Mouse (Mus musculus) heart, postnatal 0 days (tissue): ENCODE data around the gene Ntm. TPM values are rescaled to one million over a fixed set of nuclear protein-coding genes. Genes with fewer than 3 reads are reported as not detected.

ENCODE experiments used
- ATAC-seq: fragments of 200-750 bp; cut with Nextera tagmentation; 2 replicates; pipeline ENCODE4 v1.8.0; 2017; ENCODE audit warnings: low read depth, moderate number of reproducible peaks, moderate library complexity; ENCODE audit not compliant: insufficient read depth
- DNase-seq: peaks from one replicate; pipeline ENCODE4 v3.0.0-alpha.2; 2016; ENCODE audit warnings: low spot score
- H3K27ac ChIP-seq: fragments of 300-500 bp; sonication (generic); 2 replicates; pipeline ENCODE4 v1.5.1; 2014; ENCODE audit warnings: low read depth, mild to moderate bottlenecking
- H3K27me3 ChIP-seq: fragments of 300-500 bp; sonication (generic); 2 replicates; pipeline ENCODE4 v1.6.1; 2014; ENCODE audit warnings: low read length, mixed read lengths; ENCODE audit not compliant: control insufficient read depth, insufficient read depth
- H3K36me3 ChIP-seq: fragments of 300-500 bp; sonication (generic); replicated peaks from 2 replicates; pipeline ENCODE4 v1.6.1; 2014; ENCODE audit warnings: low read length, mixed read lengths; ENCODE audit not compliant: control insufficient read depth, insufficient read depth
- H3K4me1 ChIP-seq: fragments of 300-500 bp; sonication (generic); 2 replicates; pipeline ENCODE4 v1.6.1; 2014; ENCODE audit warnings: antibody characterized with exemption; ENCODE audit not compliant: control insufficient read depth, insufficient read depth
- H3K4me2 ChIP-seq: fragments of 300-500 bp; sonication (generic); 2 replicates; pipeline ENCODE4 v1.6.1; 2014; ENCODE audit warnings: low read depth, mild to moderate bottlenecking, low read length, moderate library complexity
- H3K4me3 ChIP-seq: fragments of 300-500 bp; sonication (generic); 2 replicates; pipeline ENCODE4 v1.5.1; 2014; ENCODE audit warnings: low read depth, low read length
- H3K9ac ChIP-seq: fragments of 300-500 bp; sonication (generic); replicated peaks from 2 replicates; pipeline ENCODE4 v1.6.1; 2014; ENCODE audit warnings: low read depth, low read length, mixed read lengths
- H3K9me3 ChIP-seq: fragments of 300-500 bp; sonication (generic); replicated peaks from 2 replicates; pipeline ENCODE4 v1.6.1; 2016; ENCODE audit warnings: low read length; ENCODE audit not compliant: control insufficient read depth
- CTCF ChIP-seq: IDR thresholded peaks from 2 replicates; pipeline ENCODE4 v1.5.1; 2016; ENCODE audit warnings: antibody characterized with exemption, control low read depth, low read depth
- EP300 ChIP-seq: IDR thresholded peaks from 2 replicates; pipeline ENCODE4 v1.6.1; 2016; ENCODE audit warnings: antibody characterized with exemption, low read depth
- WGBS: fragments of 180-500 bp; shearing (Covaris S2); extraction: QIAGEN DNeasy Blood & Tissue Kit; methylation state at CpG from one replicate; pipeline ENCODE4 v1.1.7; 2014; 5-methylcytosine and 5-hydroxymethylcytosine counted together
- polyA plus RNA-seq: library from polyadenylated mRNA; unstranded; fragments of >200 nt; fragmentation: Nextera tagmentation; extraction: Ambion mirVana; gene quantifications from 2 replicates; pipeline ENCODE4 v1.2.1, GENCODE M21; 2015
- total RNA-seq: library from RNA; depleted of rRNA; stranded (reverse); fragments of >200 nt; gene quantifications from 2 replicates; pipeline ENCODE4 v1.2.3, GENCODE M21; 2014; ENCODE audit warnings: low replicate concordance

The Ntm gene
- total and polyA plus RNA-seq, 2 experiments from 2014 or later = 7.1 to 8.8 TPM

- Histone ChIP-seq H3K36me3 (no peaks in the 10 kb centered on the region), H3K4me1 (no peaks in the 10 kb centered on the region), H3K9me3 (no peaks in the 10 kb centered on the region), H3K27me3 (no peaks in the 10 kb centered on the region), H3K4me3 (no peak overlapping the region), H3K4me2 (no peak overlapping the region), H3K9ac (no peak overlapping the region), H3K27ac (no peak overlapping the region)
- ATAC-seq (no peak), DNase-seq (no peak)
- no peak for TF ChIP-seq CTCF
- TF ChIP-seq EP300 = no peak
- 83% methylated on average over 6 of the region's 6 CpGs for WGBS
Observed at GRCm38 (mm10) chr9:29534773-29535172, 428.2 kb downstream of the Ntm start.

- no peak overlapping the region for H3K27ac ChIP-seq
- H3K4me1 ChIP-seq = no peaks in the 10 kb centered on the region
- H3K4me3 ChIP-seq = no peak overlapping the region
- 72% methylated on average over 7 of the region's 7 CpGs for WGBS
- no peak overlapping the region for H3K9ac ChIP-seq
- H3K27me3 ChIP-seq = no peaks in the 10 kb centered on the region
- no peak for ATAC-seq
- H3K9me3 ChIP-seq = no peaks in the 10 kb centered on the region
- no peak for DNase-seq
- TF ChIP-seq EP300 = no peak
- no peak for TF ChIP-seq CTCF
- no peak overlapping the region for H3K4me2 ChIP-seq
- H3K36me3 ChIP-seq = no peaks in the 10 kb centered on the region
Observed at GRCm38 (mm10) chr9:29534304-29534703, 428.6 kb downstream of the Ntm start.

GRCm38 (mm10) chr9:29533556-29533955 is 429.4 kb downstream of the Ntm start:
- 22% methylated on average over 1 of the region's 1 CpGs for WGBS
- H3K9ac ChIP-seq = no peak overlapping the region
- DNase-seq (no peak), ATAC-seq (no peak)
- H3K4me2 ChIP-seq = no peak overlapping the region
- no peaks in the 10 kb centered on the region for H3K36me3 ChIP-seq
- H3K27me3 ChIP-seq = no peaks in the 10 kb centered on the region
- H3K27ac ChIP-seq = no peak overlapping the region
- TF ChIP-seq CTCF (no peak), EP300 (no peak)
- H3K9me3 ChIP-seq = no peaks in the 10 kb centered on the region
- no peaks in the 10 kb centered on the region for H3K4me1 ChIP-seq
- no peak overlapping the region for H3K4me3 ChIP-seq

- TF ChIP-seq CTCF = no peak
- no peak for TF ChIP-seq EP300
- no peaks in the 10 kb centered on the region for H3K4me1 ChIP-seq
- H3K36me3 ChIP-seq = no peaks in the 10 kb centered on the region
- H3K27ac ChIP-seq = no peak overlapping the region
- H3K4me2 ChIP-seq = no peak overlapping the region
- no peaks in the 10 kb centered on the region for H3K9me3 ChIP-seq
- ATAC-seq (no peak), DNase-seq (no peak)
- H3K4me3 ChIP-seq = no peak overlapping the region
- no peak overlapping the region for H3K9ac ChIP-seq
- 59% methylated on average over 6 of the region's 6 CpGs for WGBS
- no peaks in the 10 kb centered on the region for H3K27me3 ChIP-seq
Observed at GRCm38 (mm10) chr9:29531147-29531917, 431.6 kb downstream of the Ntm start.

GRCm38 (mm10) chr9:29524109-29524508 is 438.8 kb downstream of the Ntm start:
- ATAC-seq = no peak
- no peak overlapping the region for H3K27ac ChIP-seq
- DNase-seq = no peak
- no peaks in the 10 kb centered on the region for H3K36me3 ChIP-seq
- TF ChIP-seq EP300 (no peak), CTCF (no peak)
- H3K27me3 ChIP-seq = no peaks in the 10 kb centered on the region
- no peak overlapping the region for H3K4me2 ChIP-seq
- H3K4me3 ChIP-seq = no peak overlapping the region
- no peaks in the 10 kb centered on the region for H3K9me3 ChIP-seq
- no peak overlapping the region for H3K9ac ChIP-seq
- WGBS = 58% methylated on average over 1 of the region's 1 CpGs
- H3K4me1 ChIP-seq = no peaks in the 10 kb centered on the region

GRCm38 (mm10) chr9:29523221-29523620 is 439.7 kb downstream of the Ntm start:
- H3K4me3 ChIP-seq = no peak overlapping the region
- no peaks in the 10 kb centered on the region for H3K4me1 ChIP-seq
- H3K36me3 ChIP-seq = no peaks in the 10 kb centered on the region
- H3K27ac ChIP-seq = no peak overlapping the region
- no peak overlapping the region for H3K4me2 ChIP-seq
- no peaks in the 10 kb centered on the region for H3K9me3 ChIP-seq
- DNase-seq (no peak), ATAC-seq (no peak)
- H3K27me3 ChIP-seq = no peaks in the 10 kb centered on the region
- no peak overlapping the region for H3K9ac ChIP-seq
- WGBS = 50% methylated on average over 3 of the region's 3 CpGs
- TF ChIP-seq EP300 = no peak
- no peak for TF ChIP-seq CTCF
